Mouse (Mus musculus) neural tube, embryonic 11.5 days (tissue): ENCODE data around the gene Ghrhr. TPM values are rescaled to one million over a fixed set of nuclear protein-coding genes. Genes with fewer than 3 reads are reported as not detected.

Experiments used
- ATAC-seq: fragments of 200-750 bp; cut with Nextera tagmentation; 2 replicates; pipeline ENCODE4 v1.8.0; 2017; ENCODE audit warnings: moderate number of reproducible peaks, mild to moderate bottlenecking, moderate TSS enrichment, moderate library complexity; ENCODE audit not compliant: insufficient read depth, low FRiP score, low TSS enrichment
- DNase-seq: peaks from one replicate; pipeline ENCODE4 v3.0.0-alpha.2; 2015; ENCODE audit warnings: low spot score
- H3K27ac ChIP-seq: fragments of 300-500 bp; sonication (generic); 2 replicates; pipeline ENCODE4 v1.5.1; 2014; ENCODE audit warnings: low read depth, mild to moderate bottlenecking, low read length
- H3K27me3 ChIP-seq: fragments of 300-500 bp; sonication (generic); 2 replicates; pipeline ENCODE4 v1.6.1; 2014; ENCODE audit warnings: mild to moderate bottlenecking, low read length, mixed read lengths; ENCODE audit not compliant: control insufficient read depth, insufficient read depth
- H3K36me3 ChIP-seq: fragments of 300-500 bp; sonication (generic); 2 replicates; pipeline ENCODE4 v1.6.1; 2014; ENCODE audit warnings: mild to moderate bottlenecking, low read length, moderate library complexity, mixed read lengths; ENCODE audit not compliant: control insufficient read depth, insufficient read depth
- H3K4me1 ChIP-seq: fragments of 300-500 bp; sonication (generic); 2 replicates; pipeline ENCODE4 v1.6.1; 2014; ENCODE audit warnings: low read length, mixed read lengths; ENCODE audit not compliant: control insufficient read depth, insufficient read depth
- H3K4me2 ChIP-seq: fragments of 300-500 bp; sonication (generic); 2 replicates; pipeline ENCODE4 v1.6.1; 2014; ENCODE audit warnings: low read depth, mild to moderate bottlenecking, moderate library complexity
- H3K4me3 ChIP-seq: fragments of 300-500 bp; sonication (generic); 2 replicates; pipeline ENCODE4 v1.5.1; 2014; ENCODE audit warnings: low read depth, low read length
- H3K9ac ChIP-seq: fragments of 300-500 bp; sonication (generic); 2 replicates; pipeline ENCODE4 v1.6.1; 2014; ENCODE audit warnings: mild to moderate bottlenecking, low read length
- H3K9me3 ChIP-seq: fragments of 300-500 bp; sonication (generic); 2 replicates; pipeline ENCODE4 v1.6.1; 2016; ENCODE audit warnings: low read length; ENCODE audit not compliant: control insufficient read depth
- WGBS: fragments of 180-500 bp; shearing (Covaris S2); extraction: QIAGEN DNeasy Blood & Tissue Kit; methylation state at CpG from one replicate; pipeline ENCODE4 v1.1.7; 2014; 5-methylcytosine and 5-hydroxymethylcytosine counted together
- polyA plus RNA-seq: library from polyadenylated mRNA; unstranded; fragments of >200 nt; fragmentation: Nextera tagmentation; extraction: Ambion mirVana; gene quantifications from 2 replicates; pipeline ENCODE4 v1.2.1, GENCODE M21; 2014

Ghrhr gene
- polyA plus RNA-seq, 1 experiment from 2014 or later, result not detected

DNA sequence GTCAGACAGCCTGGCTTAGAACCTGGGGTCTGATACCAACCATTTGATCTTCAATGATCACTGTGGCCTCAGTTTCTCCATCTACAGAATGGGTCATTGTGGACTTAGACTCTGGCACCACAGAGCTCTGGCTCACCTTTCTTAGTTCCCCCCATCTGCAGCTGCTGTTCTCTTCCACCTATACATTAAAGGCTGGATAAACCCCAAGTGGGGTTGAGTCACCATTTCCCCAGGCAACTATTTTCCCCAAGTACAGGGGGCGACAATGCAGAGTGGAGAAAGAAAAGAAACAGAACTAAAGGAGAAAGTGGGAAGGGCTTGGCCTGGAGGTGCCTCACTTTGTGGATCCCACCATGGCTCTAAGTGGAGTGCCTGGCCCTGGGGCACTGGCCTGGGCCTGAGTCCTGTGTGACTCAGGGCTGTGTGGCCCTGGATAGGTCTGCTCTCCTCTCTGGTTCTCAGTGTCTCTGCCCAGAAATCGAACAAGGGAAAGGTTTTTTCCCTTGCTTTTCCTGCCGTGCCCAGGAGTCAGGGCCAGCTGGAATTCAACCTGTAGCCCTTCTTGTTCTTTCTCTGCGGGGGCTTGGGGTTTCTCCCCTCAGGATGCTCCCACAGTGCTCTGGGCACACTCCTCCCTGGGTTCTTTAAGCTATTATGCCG, 19.0 kb upstream of the Ghrhr start:
- ATAC-seq (no peak), DNase-seq (no peak)
- H3K36me3 ChIP-seq, result no peaks in the 10 kb centered on the region

DNA sequence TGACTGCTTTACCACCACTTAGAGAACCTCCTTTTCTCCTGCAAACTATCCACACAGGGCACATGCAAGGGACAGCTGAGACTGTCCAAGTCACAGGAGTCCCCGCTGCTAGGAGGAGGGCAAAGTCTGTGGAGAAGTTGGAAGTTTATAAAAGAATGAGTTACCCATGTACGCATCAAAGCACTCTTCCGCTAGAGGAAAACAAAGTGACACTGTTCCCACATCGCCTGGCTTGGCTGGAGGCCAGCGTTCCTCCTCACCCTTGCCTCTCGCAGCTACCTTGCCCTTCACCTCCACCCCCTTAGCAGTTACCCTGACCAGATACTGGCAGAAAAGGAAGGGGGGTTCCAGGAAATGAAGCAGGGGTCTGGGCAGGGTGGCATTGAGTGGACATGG, 18.5 kb upstream of the Ghrhr start:
- Histone ChIP-seq H3K27me3 (no peaks in the 10 kb centered on the region), H3K4me1 (no peaks in the 10 kb centered on the region), H3K27ac (no peak overlapping the region), H3K36me3 (no peaks in the 10 kb centered on the region), H3K4me3 (no peak overlapping the region), H3K9me3 (no peaks in the 10 kb centered on the region), H3K4me2 (no peak overlapping the region), H3K9ac (no peak overlapping the region)
- ATAC-seq, result no peak
- no peak for DNase-seq
- WGBS, result 73% methylated on average over 6 of the region's 6 CpGs

More for the DNA sequence above, 19.0 kb upstream of the Ghrhr start:
- H3K27me3 ChIP-seq, result no peaks in the 10 kb centered on the region
- H3K4me1 ChIP-seq, result no peaks in the 10 kb centered on the region
- WGBS, result 77% methylated on average over 5 of the region's 5 CpGs
- H3K27ac ChIP-seq, result no peak overlapping the region
- H3K4me2 ChIP-seq, result no peak overlapping the region
- H3K9ac ChIP-seq, result no peak overlapping the region
- H3K4me3 ChIP-seq, result no peak overlapping the region
- H3K9me3 ChIP-seq, result no peaks in the 10 kb centered on the region

DNA sequence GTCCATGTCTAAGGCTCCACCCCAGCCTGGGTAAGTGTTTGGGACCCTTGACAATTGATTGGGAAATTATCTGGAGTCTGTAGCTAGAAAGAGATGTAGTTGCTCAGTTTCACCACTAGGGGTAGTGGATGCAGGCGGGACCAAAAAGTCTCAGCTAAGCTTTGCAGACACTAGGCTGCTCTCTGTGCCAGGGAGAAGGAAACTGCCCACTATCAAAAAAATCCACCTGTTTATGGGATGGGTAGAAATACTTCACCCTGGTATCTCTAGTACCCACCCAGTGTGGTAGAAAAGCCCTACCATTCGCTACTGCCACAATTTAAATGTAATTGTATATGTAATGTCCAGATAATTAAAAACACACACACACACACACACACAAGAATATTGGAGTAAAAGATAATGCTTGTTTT, 17.4 kb upstream of the Ghrhr start:
- 27% methylated on average over 2 of the region's 2 CpGs for WGBS
- no peak overlapping the region for H3K27ac ChIP-seq
- DNase-seq (peak; percentile 36), ATAC-seq (no peak; the same call in 1 of the 2 replicates)
- no peaks in the 10 kb centered on the region for H3K27me3 ChIP-seq
- H3K4me3 ChIP-seq, result no peak overlapping the region
- no peak overlapping the region for H3K9ac ChIP-seq
- H3K9me3 ChIP-seq, result no peaks in the 10 kb centered on the region
- no peaks in the 10 kb centered on the region for H3K4me1 ChIP-seq
- no peaks in the 10 kb centered on the region for H3K36me3 ChIP-seq
- no peak overlapping the region for H3K4me2 ChIP-seq

DNA sequence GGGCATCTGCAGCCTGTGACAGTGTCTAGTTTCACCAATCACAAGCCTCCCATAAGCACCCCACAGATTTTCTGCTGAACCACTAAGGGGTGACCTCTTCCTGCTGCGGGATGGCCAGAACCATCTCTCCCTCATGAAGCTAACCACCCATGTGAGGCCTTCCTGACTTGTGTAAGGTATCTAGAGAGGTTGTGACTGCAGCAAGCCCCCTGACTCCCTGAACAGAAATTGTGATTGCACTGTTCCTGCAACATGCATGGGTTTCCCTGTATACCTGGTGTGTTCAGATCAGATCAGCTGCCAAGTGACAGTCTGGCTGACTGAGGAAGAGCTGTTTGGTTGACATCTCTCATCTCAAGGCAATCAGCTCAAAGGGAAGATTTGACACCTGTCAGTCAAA, 13.4 kb upstream of the Ghrhr start:
- no peaks in the 10 kb centered on the region for H3K27me3 ChIP-seq
- no peaks in the 10 kb centered on the region for H3K9me3 ChIP-seq
- 93% methylated on average over 1 of the region's 1 CpGs for WGBS
- no peak overlapping the region for H3K27ac ChIP-seq
- DNase-seq, result no peak
- ATAC-seq, result no peak
- no peak overlapping the region for H3K4me3 ChIP-seq
- H3K4me2 ChIP-seq, result no peak overlapping the region
- no peak overlapping the region for H3K9ac ChIP-seq
- no peaks in the 10 kb centered on the region for H3K36me3 ChIP-seq
- no peaks in the 10 kb centered on the region for H3K4me1 ChIP-seq

DNA sequence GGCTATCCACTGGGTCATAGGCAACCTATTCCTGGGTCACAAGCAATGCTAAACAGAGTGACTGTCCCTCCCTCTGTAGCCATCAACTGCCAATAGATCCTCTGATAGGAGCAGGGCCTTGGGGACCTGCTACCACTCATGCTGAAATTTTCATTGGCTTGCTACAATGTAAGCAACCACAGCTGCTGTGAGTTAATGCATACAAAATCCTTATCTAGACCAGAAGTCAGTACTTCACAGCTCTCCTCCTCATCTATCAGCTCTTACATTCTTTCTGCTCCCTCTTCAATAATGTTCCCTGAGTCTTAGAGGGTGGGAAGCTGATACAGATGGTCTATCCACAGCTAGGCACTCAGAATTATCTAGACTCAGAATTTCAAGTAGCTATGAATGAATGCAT, 9.0 kb upstream of the Ghrhr start:
- H3K9ac ChIP-seq, result no peak overlapping the region
- no peak overlapping the region for H3K4me3 ChIP-seq
- H3K36me3 ChIP-seq, result no peaks in the 10 kb centered on the region
- H3K27me3 ChIP-seq, result no peaks in the 10 kb centered on the region
- H3K4me2 ChIP-seq, result no peak overlapping the region
- no peak overlapping the region for H3K27ac ChIP-seq
- no peak for ATAC-seq
- DNase-seq, result no peak
- H3K9me3 ChIP-seq, result no peaks in the 10 kb centered on the region
- H3K4me1 ChIP-seq, result no peaks in the 10 kb centered on the region

DNA sequence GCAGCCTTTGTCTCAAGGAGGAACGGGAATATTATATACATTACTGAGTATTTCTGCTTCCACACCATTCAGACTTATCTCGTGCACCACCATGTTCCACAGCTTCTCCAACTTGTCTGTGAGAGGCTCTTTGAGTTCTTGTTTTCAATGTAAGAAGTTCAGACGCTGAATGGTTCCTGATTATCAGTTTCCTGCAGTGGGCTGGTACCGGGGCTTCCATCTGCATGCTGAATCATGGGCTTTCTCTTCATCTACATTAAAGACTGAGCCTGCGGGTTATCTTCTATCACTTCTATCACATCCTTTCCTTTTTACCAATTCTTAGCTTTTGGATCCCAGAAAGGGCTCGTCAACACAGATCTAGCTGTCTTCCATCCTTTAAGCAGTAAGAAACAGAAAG, 5.3 kb upstream of the Ghrhr start:
- no peaks in the 10 kb centered on the region for H3K36me3 ChIP-seq
- H3K9me3 ChIP-seq, result no peaks in the 10 kb centered on the region
- H3K4me2 ChIP-seq, result no peak overlapping the region
- ATAC-seq (no peak), DNase-seq (no peak)
- H3K9ac ChIP-seq, result no peak overlapping the region
- WGBS, result 90% methylated on average over 6 of the region's 6 CpGs
- no peaks in the 10 kb centered on the region for H3K27me3 ChIP-seq
- H3K27ac ChIP-seq, result no peak overlapping the region
- no peak overlapping the region for H3K4me3 ChIP-seq
- H3K4me1 ChIP-seq, result no peaks in the 10 kb centered on the region

DNA sequence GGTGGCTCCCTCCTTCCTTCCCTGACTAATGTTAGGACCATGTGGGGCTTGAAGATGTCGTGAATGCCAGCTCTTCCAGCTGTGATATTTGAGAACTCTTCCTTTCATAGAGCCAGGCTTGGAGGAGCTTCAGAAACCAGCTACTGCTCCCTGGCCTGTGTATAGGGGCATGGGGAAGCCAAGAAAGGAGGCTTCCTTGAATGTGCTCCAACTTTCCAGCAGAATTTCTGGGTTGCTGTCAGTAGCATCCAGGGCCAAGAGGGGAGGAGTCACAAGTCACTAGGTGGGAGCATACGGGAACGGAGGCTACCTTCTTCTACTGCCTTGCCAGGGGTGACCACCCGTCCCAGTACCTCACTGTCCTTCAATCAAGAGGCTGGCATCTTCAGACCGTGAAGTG, 416 bp downstream of the Ghrhr start:
- Histone ChIP-seq H3K4me1 (no peaks in the 10 kb centered on the region), H3K9ac (no peak overlapping the region), H3K27me3 (no peaks in the 10 kb centered on the region), H3K27ac (no peak overlapping the region), H3K4me3 (no peak overlapping the region), H3K36me3 (no peaks in the 10 kb centered on the region), H3K4me2 (no peak overlapping the region), H3K9me3 (no peaks in the 10 kb centered on the region)
- ATAC-seq (no peak), DNase-seq (no peak)
- 80% methylated on average over 5 of the region's 5 CpGs for whole genome bisulfite sequencing

DNA sequence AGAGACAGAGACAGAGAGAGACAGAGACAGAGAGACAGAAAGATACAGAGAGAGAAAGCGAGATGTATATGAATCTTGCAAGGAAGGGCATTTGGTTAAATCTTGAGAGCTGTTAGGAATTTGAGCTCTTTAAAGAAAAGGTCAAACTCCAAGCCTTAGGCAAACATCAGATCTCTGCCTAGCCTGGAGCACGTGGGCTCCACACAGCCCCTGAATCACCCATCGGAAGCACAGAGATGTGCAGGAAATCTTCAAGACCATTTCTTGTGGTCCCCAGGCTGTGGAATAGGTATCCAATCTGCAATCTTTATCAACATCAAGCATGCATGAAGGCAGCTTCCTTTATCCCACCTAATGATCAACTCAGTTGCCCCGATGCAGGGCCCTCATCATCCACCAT, 1.4 kb downstream of the Ghrhr start:
- H3K27me3 ChIP-seq, result no peaks in the 10 kb centered on the region
- H3K36me3 ChIP-seq, result no peaks in the 10 kb centered on the region
- H3K4me2 ChIP-seq, result no peak overlapping the region
- H3K4me3 ChIP-seq, result no peak overlapping the region
- no peaks in the 10 kb centered on the region for H3K9me3 ChIP-seq
- no peaks in the 10 kb centered on the region for H3K4me1 ChIP-seq
- no peak overlapping the region for H3K27ac ChIP-seq
- WGBS, result 85% methylated on average over 4 of the region's 4 CpGs
- DNase-seq, result no peak
- no peak overlapping the region for H3K9ac ChIP-seq
- no peak for ATAC-seq

DNA sequence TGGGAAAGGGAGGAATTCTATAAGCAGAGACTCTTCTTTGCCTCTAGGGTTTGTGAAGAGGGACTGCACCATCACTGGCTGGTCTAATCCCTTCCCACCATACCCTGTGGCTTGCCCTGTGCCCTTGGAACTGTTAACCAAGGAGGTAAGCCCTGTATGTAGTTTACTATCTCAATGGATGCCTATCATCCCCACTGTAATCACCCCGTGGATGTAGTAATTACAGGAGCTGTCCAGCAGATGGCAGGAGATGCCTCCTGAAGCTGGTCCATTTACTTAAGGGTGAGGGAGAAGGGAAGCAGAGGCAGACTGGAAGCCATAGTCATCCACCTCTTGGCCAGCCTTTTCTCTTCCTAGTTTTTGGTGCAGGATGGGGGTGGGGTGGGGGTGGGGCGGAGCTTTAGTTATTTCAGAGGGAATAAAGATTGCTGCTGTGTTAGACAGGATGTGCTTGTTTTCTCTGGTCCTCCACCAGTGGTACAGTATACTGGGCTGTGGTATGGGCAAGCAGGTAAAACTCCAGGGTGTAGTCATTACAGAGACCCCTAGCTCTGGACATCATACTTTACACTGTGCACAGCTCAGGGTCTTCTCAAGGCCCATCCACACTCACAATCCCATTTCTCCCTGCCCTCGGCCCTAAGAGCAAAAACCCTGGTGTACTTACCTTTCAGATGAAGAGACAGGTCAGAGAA, 3.7 kb downstream of the Ghrhr start:
- WGBS, result 43% methylated on average over 3 of the region's 3 CpGs
- Histone ChIP-seq H3K4me2 (no peak overlapping the region), H3K36me3 (no peaks in the 10 kb centered on the region), H3K4me1 (no peaks in the 10 kb centered on the region), H3K27ac (no peak overlapping the region), H3K9ac (no peak overlapping the region), H3K27me3 (no peaks in the 10 kb centered on the region), H3K4me3 (no peak overlapping the region), H3K9me3 (no peaks in the 10 kb centered on the region)
- ATAC-seq, result peak; percentile 60
- DNase-seq, result peak; percentile 59
